In the genomic region with DNA sequence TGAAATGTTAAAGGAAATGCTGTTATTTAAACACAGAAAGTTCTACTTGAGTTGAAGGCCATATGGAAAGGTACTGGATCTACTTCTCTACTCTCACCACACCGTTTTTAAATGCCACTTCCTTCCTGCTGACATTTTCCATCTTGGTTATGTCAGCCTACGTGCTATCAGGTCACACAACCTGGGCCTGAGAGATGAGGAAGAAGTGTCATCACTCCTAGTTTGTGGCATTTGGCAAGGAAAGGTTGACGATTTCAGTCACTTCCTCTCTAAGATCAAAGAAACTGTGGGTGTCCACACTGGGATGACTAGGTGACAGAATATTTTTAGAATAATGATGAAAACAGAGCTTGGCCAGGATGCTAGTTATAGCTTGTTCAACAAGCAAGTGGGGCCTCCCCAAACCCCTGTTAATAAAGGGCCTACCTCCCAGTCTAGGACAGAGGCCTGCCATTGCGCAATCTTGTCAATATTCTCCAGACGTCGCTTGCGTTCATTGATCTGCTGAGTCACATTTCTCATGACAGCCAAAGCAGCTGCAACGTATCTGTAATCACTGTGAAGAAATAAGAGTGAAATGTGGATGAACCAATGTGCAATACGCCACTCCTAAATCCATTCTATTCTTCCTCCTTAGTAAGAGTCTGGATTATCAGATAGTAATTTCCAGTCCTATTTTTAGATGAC, we compare ENCODE assay signal across 22 mouse cellular contexts. TPM values are rescaled to one million over a fixed set of nuclear protein-coding genes. Genes with fewer than 3 reads are reported as not detected.
DNase-seq lines count a peak whose midpoint lies in the region; ATAC-seq and TF ChIP-seq lines count a peak whose summit lies in the region.
"Had no signal": no experiment of that assay in that cellular context is flagged by ENCODE, and none has a peak within 500 bp of the region (broad histone marks: within the 10 kb centered on the region; RNA-seq: fewer than 3 reads in every experiment).

No protein-coding gene starts in this region.

- TF ChIP-seq CTCF in G1E (IDR thresholded peaks at IDR 0.05; ENCODE audit: low read depth, low read length): no peak

- 69% methylated on average over 9 of the region's 9 CpGs for WGBS in heart, embryonic 10.5 days
- 88% methylated on average over 9 of the region's 9 CpGs for WGBS in hindbrain, embryonic 14.5 days
- 91% methylated on average over 9 of the region's 9 CpGs for WGBS in forebrain, embryonic 15.5 days

- no peak overlapping the region for H3K9ac ChIP-seq in hindbrain, embryonic 14.5 days
- no peak overlapping the region for H3K9ac ChIP-seq in forebrain, embryonic 15.5 days (replicated peaks)
- H3K9ac ChIP-seq: hindbrain, embryonic 13.5 days; kidney, embryonic 15.5 days; liver, embryonic 14.5 days had no signal

- DNase-seq in heart, adult 8-10 months (ENCODE audit: low spot score): peak; percentile 0
- no peak for DNase-seq in heart, embryonic 10.5 days (ENCODE audit: low spot score)
- DNase-seq in 416B (ENCODE audit: low read depth) (peak; percentile 91), G1E (ENCODE audit: low spot score) (no peak)
- DNase-seq in hindbrain, embryonic 14.5 days (ENCODE audit: low spot score): no peak
- DNase-seq in frontal cortex, adult 2 months (ENCODE audit: extremely low spot score in 1 of 2, low spot score in 1 of 2): no peak
- DNase-seq: cerebellum, adult 18-20 months; cerebellum, postnatal 25 days; gastrocnemius, postnatal 10 days; heart, postnatal 10 days; kidney, postnatal 4 days; layer of hippocampus, adult 9-11 months; midbrain, embryonic 14.5 days; right cerebral cortex, postnatal 4 days had no signal

- no peak overlapping the region for H3K4me2 ChIP-seq in hindbrain, embryonic 14.5 days (replicated peaks)
- H3K4me2 ChIP-seq in forebrain, embryonic 15.5 days (replicated peaks): no peak overlapping the region
- H3K4me2 ChIP-seq: hindbrain, embryonic 13.5 days; kidney, embryonic 15.5 days had no signal

- no peaks in the 10 kb centered on the region for H3K4me1 ChIP-seq in heart, embryonic 10.5 days
- peaks cover 3% of the 10 kb centered on the region; the same call in 1 of the 2 replicates for H3K4me1 ChIP-seq in G1E (ENCODE audit: insufficient read depth, low read depth, low read length)
- no peaks in the 10 kb centered on the region for H3K4me1 ChIP-seq in hindbrain, embryonic 14.5 days (replicated peaks; ENCODE audit: control insufficient read depth, insufficient read depth, low read length)
- H3K4me1 ChIP-seq in forebrain, embryonic 15.5 days: no peaks in the 10 kb centered on the region
- H3K4me1 ChIP-seq: hindbrain, embryonic 13.5 days; kidney, embryonic 15.5 days had no signal

- H3K27me3 ChIP-seq in heart, embryonic 10.5 days (ENCODE audit: insufficient read depth, poor library complexity, severe bottlenecking): no peaks in the 10 kb centered on the region
- H3K27me3 ChIP-seq in G1E (ENCODE audit: insufficient read depth, low read length): no peaks in the 10 kb centered on the region
- H3K27me3 ChIP-seq in hindbrain, embryonic 14.5 days (ENCODE audit: control insufficient read depth, insufficient read depth, low read length): no peaks in the 10 kb centered on the region
- no peaks in the 10 kb centered on the region for H3K27me3 ChIP-seq in forebrain, embryonic 15.5 days
- H3K27me3 ChIP-seq: hindbrain, embryonic 13.5 days had no signal

- H3K36me3 ChIP-seq in heart, embryonic 10.5 days: no peaks in the 10 kb centered on the region
- H3K36me3 ChIP-seq in G1E (replicated peaks): no peaks in the 10 kb centered on the region
- H3K36me3 ChIP-seq in hindbrain, embryonic 14.5 days (replicated peaks; ENCODE audit: control insufficient read depth, insufficient read depth): no peaks in the 10 kb centered on the region
- H3K36me3 ChIP-seq in forebrain, embryonic 15.5 days: no peaks in the 10 kb centered on the region
- H3K36me3 ChIP-seq: kidney, embryonic 15.5 days had no signal

- no peaks in the 10 kb centered on the region for H3K9me3 ChIP-seq in heart, embryonic 10.5 days
- no peaks in the 10 kb centered on the region for H3K9me3 ChIP-seq in G1E (replicated peaks)
- no peaks in the 10 kb centered on the region for H3K9me3 ChIP-seq in hindbrain, embryonic 14.5 days (ENCODE audit: control insufficient read depth, low read length)
- H3K9me3 ChIP-seq in forebrain, embryonic 15.5 days: no peaks in the 10 kb centered on the region
- H3K9me3 ChIP-seq: hindbrain, embryonic 13.5 days; kidney, embryonic 15.5 days had no signal

- ATAC-seq in G1E (ENCODE audit: extremely low read depth, insufficient number of reproducible peaks, low FRiP score, poor library complexity, severe bottlenecking): peak; percentile 54
- peak; percentile 27 to 72; a peak in 3 of 4 replicates for ATAC-seq in hematopoietic stem cell, adult 5-6 weeks (replicated peaks in 1 of 2; ENCODE audit: insufficient read depth in 1 of 2, low FRiP score in 2 of 2, low TSS enrichment in 1 of 2, low read depth in 1 of 2, poor library complexity in 2 of 2, severe bottlenecking in 2 of 2)
- no peak for ATAC-seq in hindbrain, embryonic 14.5 days (ENCODE audit: low FRiP score)
- ATAC-seq in forebrain, embryonic 15.5 days (replicated peaks): no peak
- ATAC-seq: intestine, embryonic 16.5 days had no signal

- H3K27ac ChIP-seq in heart, embryonic 10.5 days: no peak overlapping the region
- no peak overlapping the region for H3K27ac ChIP-seq in hindbrain, embryonic 14.5 days
- no peak overlapping the region for H3K27ac ChIP-seq in forebrain, embryonic 15.5 days (replicated peaks)
- H3K27ac ChIP-seq: hindbrain, embryonic 13.5 days; kidney, embryonic 15.5 days; left cerebral cortex, adult 2 months; liver, embryonic 14.5 days had no signal

- H3K4me3 ChIP-seq in heart, embryonic 10.5 days: no peak overlapping the region
- no peak overlapping the region for H3K4me3 ChIP-seq in G1E (ENCODE audit: low read depth, low read length)
- no peak overlapping the region for H3K4me3 ChIP-seq in hindbrain, embryonic 14.5 days (replicated peaks; ENCODE audit: low read length)
- H3K4me3 ChIP-seq in forebrain, embryonic 15.5 days: no peak overlapping the region
- H3K4me3 ChIP-seq: hindbrain, embryonic 13.5 days; kidney, embryonic 15.5 days; left cerebral cortex, adult 2 months had no signal

RNA-seq across cellular contexts. Expression of gene Spin4, which starts 50.7 kb away (rescaled TPM):
- total RNA-seq in heart, adult 8-10 months (2022): under 1 TPM; 0.54 to 0.91 (median 0.76) TPM
- polyA plus RNA-seq in heart, embryonic 10.5 days (2016; fragmentation: Nextera tagmentation; extraction: Ambion mirVana): 5.0 and 5.3 TPM in 2 replicates
- total RNA-seq in G1E (2014; fragmentation: Nextera tagmentation): 2.1 and 2.2 TPM in 2 replicates
- 0.93 and 0.98 TPM in 2 replicates for total RNA-seq in G1E (2017)
- polyA plus RNA-seq in G1E (2012): 0.02 and 0.03 TPM in 2 replicates
- total RNA-seq in hematopoietic stem cell, adult 5-6 weeks (2017): 0.50 and 1.4 TPM in 2 replicates
- polyA plus RNA-seq in hindbrain, embryonic 14.5 days (2014; fragmentation: Nextera tagmentation; extraction: Ambion mirVana): 3.7 and 5.4 TPM in 2 replicates
- polyA plus RNA-seq in forebrain, embryonic 15.5 days (2015; fragmentation: Nextera tagmentation; extraction: Ambion mirVana): 4.1 and 4.3 TPM in 2 replicates
- polyA plus RNA-seq in frontal cortex, adult 2 months (2012; rRNA removed): 0.48 and 0.66 TPM in 2 replicates
- total RNA-seq: neutrophil, adult 5-6 weeks had no signal

Comparison
In these comparisons a context has a peak if more than half of its experiments do, and no peak if none do; other contexts are left out.
1. DNase-seq: peak in heart, adult 8-10 months (single experiment) and 416B (single experiment); none in heart, embryonic 10.5 days (single experiment), G1E (single experiment), hindbrain, embryonic 14.5 days (single experiment) and frontal cortex, adult 2 months (0 of 2).
2. ATAC-seq: peak in G1E (single experiment) and hematopoietic stem cell, adult 5-6 weeks (2 of 2); none in hindbrain, embryonic 14.5 days (single experiment) and forebrain, embryonic 15.5 days (single experiment).